In genomic region chr8:91378846-91379499, GRCm38 (mm10) we compare ENCODE assay signal across 8 mouse cellular contexts.
A peak's percentile ranks its signal among the peaks of the same experiment; 100 is the strongest.
DNase-seq lines count a peak whose midpoint lies in the region; ATAC-seq and TF ChIP-seq lines count a peak whose summit lies in the region.

No protein-coding gene starts in this region.

- WGBS in forebrain, embryonic 16.5 days, result 76% methylated on average over 13 of the region's 13 CpGs
- 70% methylated on average over 13 of the region's 13 CpGs for WGBS in hindbrain, embryonic 11.5 days
- 35% methylated on average over 13 of the region's 13 CpGs for WGBS in lung, embryonic 16.5 days

- H3K27me3 ChIP-seq in G1E (ENCODE audit: insufficient read depth, low read length), result no peaks in the 10 kb centered on the region
- no peaks in the 10 kb centered on the region for H3K27me3 ChIP-seq in forebrain, embryonic 16.5 days (replicated peaks; ENCODE audit: control insufficient read depth, insufficient read depth, low read length)
- H3K27me3 ChIP-seq in hindbrain, embryonic 11.5 days (ENCODE audit: control insufficient read depth, insufficient read depth, low read length), result no peaks in the 10 kb centered on the region
- H3K27me3 ChIP-seq in lung, embryonic 16.5 days (ENCODE audit: control insufficient read depth, insufficient read depth, low read depth, low read length), result no peaks in the 10 kb centered on the region

- peaks cover 17% of the 10 kb centered on the region for H3K36me3 ChIP-seq in G1E (replicated peaks)
- H3K36me3 ChIP-seq in forebrain, embryonic 16.5 days (ENCODE audit: control insufficient read depth, insufficient read depth), result no peaks in the 10 kb centered on the region
- H3K36me3 ChIP-seq in hindbrain, embryonic 11.5 days (ENCODE audit: control insufficient read depth, insufficient read depth, low read length), result no peaks in the 10 kb centered on the region
- no peaks in the 10 kb centered on the region for H3K36me3 ChIP-seq in lung, embryonic 16.5 days (ENCODE audit: control insufficient read depth, insufficient read depth, low read length)

- H3K4me3 ChIP-seq in G1E (ENCODE audit: low read depth, low read length), result no peak overlapping the region
- no peak overlapping the region for H3K4me3 ChIP-seq in forebrain, embryonic 16.5 days (replicated peaks; ENCODE audit: low read length)
- no peak overlapping the region for H3K4me3 ChIP-seq in hindbrain, embryonic 11.5 days (ENCODE audit: low read depth, low read length)
- no peak overlapping the region for H3K4me3 ChIP-seq in lung, embryonic 16.5 days (ENCODE audit: low read length)

- peak; percentile 28 for DNase-seq in G1E (ENCODE audit: low spot score)
- DNase-seq in cerebellum, adult 11 months, result peak; percentile 61
- peak; percentile 80 for DNase-seq in hindbrain, embryonic 11.5 days (ENCODE audit: low spot score)
- peak; percentile 69 for DNase-seq in layer of hippocampus, adult 9-11 months
- DNase-seq in retina, postnatal 1 day, result peak; percentile 86
- peak; percentile 41 to 57 for DNase-seq in urinary bladder, adult 18-20 months (ENCODE audit: low spot score in 2 of 2)

- H3K27ac ChIP-seq in forebrain, embryonic 16.5 days (ENCODE audit: low read length), result no peak overlapping the region
- no peak overlapping the region for H3K27ac ChIP-seq in hindbrain, embryonic 11.5 days (ENCODE audit: low read depth, low read length)
- 0 out of 2 replicates have a peak overlapping the region, but pooled peaks have one; percentile 15 for H3K27ac ChIP-seq in lung, embryonic 16.5 days (ENCODE audit: low read length)

- H3K4me2 ChIP-seq in forebrain, embryonic 16.5 days (ENCODE audit: low read length), result no peak overlapping the region
- H3K4me2 ChIP-seq in hindbrain, embryonic 11.5 days (replicated peaks; ENCODE audit: low read depth, low read length), result no peak overlapping the region
- no peak overlapping the region for H3K4me2 ChIP-seq in lung, embryonic 16.5 days (ENCODE audit: low read depth, low read length)

- TF ChIP-seq CTCF in G1E (IDR thresholded peaks at IDR 0.05; ENCODE audit: low read depth, low read length), result no peak

- ATAC-seq in G1E (ENCODE audit: extremely low read depth, insufficient number of reproducible peaks, low FRiP score, poor library complexity, severe bottlenecking), result peak; percentile 43; the same call in 1 of the 2 replicates
- ATAC-seq in forebrain, embryonic 16.5 days, result peak; percentile 75
- ATAC-seq in hindbrain, embryonic 11.5 days (ENCODE audit: low FRiP score), result no peak
- ATAC-seq in lung, embryonic 16.5 days (ENCODE audit: low read depth), result peak; percentile 53

- no peak overlapping the region for H3K9ac ChIP-seq in forebrain, embryonic 16.5 days (replicated peaks; ENCODE audit: low read depth, low read length)
- no peak overlapping the region for H3K9ac ChIP-seq in hindbrain, embryonic 11.5 days (ENCODE audit: low read depth, low read length)
- H3K9ac ChIP-seq in lung, embryonic 16.5 days (ENCODE audit: low read length), result no peak overlapping the region

- no peaks in the 10 kb centered on the region for H3K9me3 ChIP-seq in G1E (replicated peaks)
- no peaks in the 10 kb centered on the region for H3K9me3 ChIP-seq in forebrain, embryonic 16.5 days (ENCODE audit: control insufficient read depth, low read length)
- no peaks in the 10 kb centered on the region for H3K9me3 ChIP-seq in hindbrain, embryonic 11.5 days (ENCODE audit: control insufficient read depth, low read length)
- no peaks in the 10 kb centered on the region for H3K9me3 ChIP-seq in lung, embryonic 16.5 days (ENCODE audit: control insufficient read depth, low read length)

- peaks cover 20% of the 10 kb centered on the region for H3K4me1 ChIP-seq in G1E (ENCODE audit: insufficient read depth, low read depth, low read length)
- H3K4me1 ChIP-seq in forebrain, embryonic 16.5 days (replicated peaks; ENCODE audit: control insufficient read depth, insufficient read depth, low read length), result peaks cover 22% of the 10 kb centered on the region
- peaks cover 11% of the 10 kb centered on the region for H3K4me1 ChIP-seq in hindbrain, embryonic 11.5 days (replicated peaks; ENCODE audit: control insufficient read depth, insufficient read depth, low read length)
- H3K4me1 ChIP-seq in lung, embryonic 16.5 days (replicated peaks; ENCODE audit: control insufficient read depth, insufficient read depth, low read length), result peaks cover 63% of the 10 kb centered on the region

Comparison
In these comparisons a context has a peak if more than half of its experiments do, and no peak if none do; other contexts are left out.
1. DNase-seq: peak in every context shown above with its lines; median percentile 86 in retina, postnatal 1 day; 80 in hindbrain, embryonic 11.5 days; 69 in layer of hippocampus, adult 9-11 months; 61 in cerebellum, adult 11 months; 49 in urinary bladder, adult 18-20 months; 28 in G1E.